Mouse (Mus musculus) hindbrain, embryonic 16.5 days (tissue): ENCODE measurements at regions not wholly inside any gene's neighbourhood (a gene's known extent, or its start where the extent isn't known, plus 50 kb on each side); places are given as distances from the start of the nearest gene placed in this dataset.

Experiments
- ATAC-seq: fragments of 200-750 bp; cut with Nextera tagmentation; 2 replicates; pipeline ENCODE4 v1.8.0; 2017; ENCODE audit warnings: moderate TSS enrichment, moderate library complexity
- H3K27ac ChIP-seq: fragments of 300-500 bp; sonication (generic); 2 replicates; pipeline ENCODE4 v1.5.1; 2014; ENCODE audit warnings: low read depth, mild to moderate bottlenecking, control low read depth, low read length, moderate library complexity
- H3K27me3 ChIP-seq: fragments of 300-500 bp; sonication (generic); replicated peaks from 2 replicates; pipeline ENCODE4 v1.6.1; 2014; ENCODE audit warnings: low read length; ENCODE audit not compliant: control insufficient read depth, insufficient read depth
- H3K36me3 ChIP-seq: fragments of 300-500 bp; sonication (generic); 2 replicates; pipeline ENCODE4 v1.6.1; 2014; ENCODE audit warnings: mild to moderate bottlenecking, low read length, moderate library complexity, mixed read lengths; ENCODE audit not compliant: control insufficient read depth, insufficient read depth
- H3K4me1 ChIP-seq: fragments of 300-500 bp; sonication (generic); 2 replicates; pipeline ENCODE4 v1.6.1; 2014; ENCODE audit warnings: low read depth, low read length; ENCODE audit not compliant: control insufficient read depth, insufficient read depth
- H3K4me2 ChIP-seq: fragments of 300-500 bp; sonication (generic); 2 replicates; pipeline ENCODE4 v1.6.1; 2014; ENCODE audit warnings: mild to moderate bottlenecking, low read length, control low read depth, moderate library complexity
- H3K4me3 ChIP-seq: fragments of 300-500 bp; sonication (generic); 2 replicates; pipeline ENCODE4 v1.5.1; 2014; ENCODE audit warnings: mild to moderate bottlenecking, low read length, control low read depth, moderate library complexity
- H3K9ac ChIP-seq: fragments of 300-500 bp; sonication (generic); 2 replicates; pipeline ENCODE4 v1.6.1; 2014; ENCODE audit warnings: low read depth, mild to moderate bottlenecking, control low read depth, low read length, moderate library complexity
- H3K9me3 ChIP-seq: fragments of 300-500 bp; sonication (generic); 2 replicates; pipeline ENCODE4 v1.6.1; 2014; ENCODE audit warnings: mild to moderate bottlenecking, low read length, moderate library complexity; ENCODE audit not compliant: control insufficient read depth
- WGBS: fragments of 180-500 bp; shearing (Covaris S2); extraction: QIAGEN DNeasy Blood & Tissue Kit; methylation state at CpG from one replicate; pipeline ENCODE4 v1.1.7; 2014; 5-methylcytosine and 5-hydroxymethylcytosine counted together

- Histone ChIP-seq H3K9ac (no peak overlapping the region), H3K4me2 (no peak overlapping the region), H3K27ac (no peak overlapping the region), H3K9me3 (no peaks in the 10 kb centered on the region), H3K27me3 (no peaks in the 10 kb centered on the region), H3K4me3 (no peak overlapping the region), H3K4me1 (no peaks in the 10 kb centered on the region), H3K36me3 (no peaks in the 10 kb centered on the region)
- 81% methylated on average over 3 of the region's 3 CpGs for WGBS
- no peak for ATAC-seq
These were observed 84.9 kb upstream of the Plxnc1 start for GRCm38 (mm10) chr10:95029554-95029953.

DNA sequence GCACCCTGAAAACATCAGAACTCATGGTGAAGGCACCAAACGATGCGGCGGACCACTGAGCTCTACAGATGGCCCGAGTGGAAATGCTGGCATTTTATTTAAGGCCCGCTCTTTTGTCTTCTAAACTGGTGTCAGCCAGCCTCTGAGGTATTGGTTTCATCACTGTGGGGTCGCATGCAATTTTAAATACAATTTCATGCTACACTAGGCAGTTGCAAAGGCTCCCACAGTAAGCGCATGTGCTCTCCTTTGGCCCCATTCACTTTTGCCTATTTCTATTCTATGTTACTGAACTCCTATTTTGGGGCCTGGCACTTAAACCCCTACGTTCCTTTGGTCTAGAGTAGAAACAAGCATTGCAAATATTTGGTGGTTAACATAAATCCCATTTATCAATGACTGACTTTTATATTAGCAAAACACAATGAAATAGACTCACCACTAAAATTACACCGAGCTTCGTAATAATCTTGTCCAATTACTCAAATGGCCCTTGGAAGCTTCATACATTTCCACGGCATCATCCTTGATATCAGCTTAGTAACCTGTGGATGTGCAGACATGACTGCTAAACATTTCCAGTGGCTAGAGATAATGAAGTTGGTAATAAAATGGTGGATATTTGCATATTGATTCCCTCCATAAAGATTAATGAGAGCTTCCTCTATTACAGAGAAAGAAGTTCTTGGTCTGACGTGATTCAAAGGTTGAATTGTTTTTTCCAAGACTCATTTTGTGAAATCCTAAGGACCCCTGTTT, 81.1 kb upstream of the Plxnc1 start:
- no peaks in the 10 kb centered on the region for H3K4me1 ChIP-seq
- no peaks in the 10 kb centered on the region for H3K9me3 ChIP-seq
- no peak for ATAC-seq
- H3K4me3 ChIP-seq: no peak overlapping the region
- WGBS: 57% methylated on average over 12 of the region's 12 CpGs
- H3K36me3 ChIP-seq: no peaks in the 10 kb centered on the region
- no peak overlapping the region for H3K27ac ChIP-seq
- no peak overlapping the region for H3K9ac ChIP-seq
- no peak overlapping the region for H3K4me2 ChIP-seq
- H3K27me3 ChIP-seq: no peaks in the 10 kb centered on the region

- 69% methylated on average over 1 of the region's 1 CpGs for WGBS
- H3K27me3 ChIP-seq: no peaks in the 10 kb centered on the region
- H3K9me3 ChIP-seq: no peaks in the 10 kb centered on the region
- no peak overlapping the region for H3K4me3 ChIP-seq
- H3K4me1 ChIP-seq: no peaks in the 10 kb centered on the region
- no peak overlapping the region for H3K4me2 ChIP-seq
- H3K27ac ChIP-seq: no peak overlapping the region
- ATAC-seq: no peak
- H3K9ac ChIP-seq: no peak overlapping the region
- H3K36me3 ChIP-seq: no peaks in the 10 kb centered on the region
These were observed 76.6 kb upstream of the Plxnc1 start for GRCm38 (mm10) chr10:95021209-95021608.

- no peaks in the 10 kb centered on the region for H3K36me3 ChIP-seq
- ATAC-seq: no peak
- H3K27ac ChIP-seq: no peak overlapping the region
- no peaks in the 10 kb centered on the region for H3K4me1 ChIP-seq
- no peaks in the 10 kb centered on the region for H3K27me3 ChIP-seq
- WGBS: 95% methylated on average over 7 of the region's 7 CpGs
- no peak overlapping the region for H3K4me3 ChIP-seq
- H3K9ac ChIP-seq: no peak overlapping the region
- H3K4me2 ChIP-seq: no peak overlapping the region
- no peaks in the 10 kb centered on the region for H3K9me3 ChIP-seq
These were observed 72.3 kb upstream of the Plxnc1 start for GRCm38 (mm10) chr10:95016896-95017295.

GRCm38 (mm10) chr10:95015298-95015951, 70.8 kb upstream of the Plxnc1 start:
- no peaks in the 10 kb centered on the region for H3K27me3 ChIP-seq
- no peak overlapping the region for H3K4me3 ChIP-seq
- no peaks in the 10 kb centered on the region for H3K4me1 ChIP-seq
- no peak overlapping the region for H3K9ac ChIP-seq
- no peak overlapping the region for H3K4me2 ChIP-seq
- H3K27ac ChIP-seq: no peak overlapping the region
- H3K36me3 ChIP-seq: no peaks in the 10 kb centered on the region
- peak; percentile 81 for ATAC-seq
- WGBS: 59% methylated on average over 9 of the region's 9 CpGs
- H3K9me3 ChIP-seq: no peaks in the 10 kb centered on the region

DNA sequence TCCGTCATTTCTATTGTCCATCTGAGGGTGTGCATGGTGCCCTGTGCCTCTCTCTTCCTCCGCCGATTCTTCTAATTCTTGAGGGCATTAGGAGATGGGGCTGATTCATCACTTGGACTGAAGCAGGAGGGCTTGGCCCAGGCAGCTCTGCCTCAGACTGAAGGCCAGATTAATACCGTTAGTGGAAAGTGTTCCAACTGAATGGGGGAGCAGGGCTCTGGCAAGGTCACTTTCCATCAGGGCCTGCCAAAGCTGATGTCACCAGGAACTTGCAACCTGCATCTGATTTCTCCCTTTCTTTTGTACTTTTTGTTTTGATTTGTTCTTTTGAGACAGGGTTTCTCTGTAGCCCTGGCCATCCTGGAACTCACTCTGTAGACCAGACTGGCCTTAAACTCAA, 69.3 kb upstream of the Plxnc1 start:
- H3K36me3 ChIP-seq: no peaks in the 10 kb centered on the region
- no peak overlapping the region for H3K4me3 ChIP-seq
- no peaks in the 10 kb centered on the region for H3K9me3 ChIP-seq
- no peaks in the 10 kb centered on the region for H3K4me1 ChIP-seq
- H3K4me2 ChIP-seq: no peak overlapping the region
- H3K9ac ChIP-seq: no peak overlapping the region
- no peak overlapping the region for H3K27ac ChIP-seq
- no peak for ATAC-seq
- WGBS: 75% methylated on average over 4 of the region's 4 CpGs
- no peaks in the 10 kb centered on the region for H3K27me3 ChIP-seq

GRCm38 (mm10) chr10:95013213-95013915, 68.7 kb upstream of the Plxnc1 start:
- no peak overlapping the region for H3K4me3 ChIP-seq
- no peak for ATAC-seq
- H3K9ac ChIP-seq: no peak overlapping the region
- no peaks in the 10 kb centered on the region for H3K4me1 ChIP-seq
- WGBS: 81% methylated on average over 11 of the region's 11 CpGs
- H3K27me3 ChIP-seq: no peaks in the 10 kb centered on the region
- H3K9me3 ChIP-seq: no peaks in the 10 kb centered on the region
- no peak overlapping the region for H3K27ac ChIP-seq
- no peaks in the 10 kb centered on the region for H3K36me3 ChIP-seq
- no peak overlapping the region for H3K4me2 ChIP-seq

GRCm38 (mm10) chr10:95010333-95010732, 65.7 kb upstream of the Plxnc1 start:
- Histone ChIP-seq H3K9ac (no peak overlapping the region), H3K4me3 (no peak overlapping the region), H3K27ac (no peak overlapping the region), H3K4me1 (no peaks in the 10 kb centered on the region), H3K4me2 (no peak overlapping the region), H3K36me3 (no peaks in the 10 kb centered on the region), H3K27me3 (no peaks in the 10 kb centered on the region), H3K9me3 (no peaks in the 10 kb centered on the region)
- no peak for ATAC-seq
- WGBS: 94% methylated on average over 6 of the region's 6 CpGs

DNA sequence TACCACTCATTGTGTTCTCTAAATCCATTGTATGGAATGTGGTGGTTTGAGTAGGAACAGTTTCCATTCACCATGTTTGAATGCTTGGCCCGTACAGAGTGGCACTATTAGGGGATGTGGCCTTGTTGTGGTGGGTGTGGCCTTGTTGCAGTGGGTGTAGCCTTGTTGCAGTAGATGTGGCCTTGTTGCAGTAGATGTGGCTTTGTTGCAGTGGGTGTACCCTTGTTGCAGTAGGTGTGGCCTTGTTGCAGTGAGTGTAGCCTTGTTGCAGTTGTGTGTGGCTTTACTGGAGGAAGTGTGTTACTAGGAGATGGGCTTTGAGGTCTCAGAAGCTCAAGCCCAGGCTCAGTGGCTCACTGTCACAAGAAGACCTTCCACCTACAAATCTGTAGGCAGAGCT, 64.4 kb upstream of the Plxnc1 start:
- no peak overlapping the region for H3K27ac ChIP-seq
- 71% methylated on average over 1 of the region's 1 CpGs for WGBS
- ATAC-seq: no peak
- H3K9me3 ChIP-seq: no peaks in the 10 kb centered on the region
- H3K9ac ChIP-seq: no peak overlapping the region
- H3K4me1 ChIP-seq: no peaks in the 10 kb centered on the region
- no peaks in the 10 kb centered on the region for H3K27me3 ChIP-seq
- no peaks in the 10 kb centered on the region for H3K36me3 ChIP-seq
- H3K4me2 ChIP-seq: no peak overlapping the region
- H3K4me3 ChIP-seq: no peak overlapping the region
